Mouse (Mus musculus) midbrain, embryonic 14.5 days (tissue): ENCODE data around the gene Dmac2. TPM values are rescaled to one million over a fixed set of nuclear protein-coding genes. Genes with fewer than 3 reads are reported as not detected.

ENCODE experiments used
- ATAC-seq: fragments of 200-750 bp; cut with Nextera tagmentation; 2 replicates; pipeline ENCODE4 v1.8.0; 2017; ENCODE audit warnings: moderate number of reproducible peaks, moderate library complexity; ENCODE audit not compliant: low FRiP score, low TSS enrichment
- DNase-seq: peaks from one replicate; pipeline ENCODE4 v3.0.0-alpha.2; 2015
- H3K27ac ChIP-seq: fragments of 300-500 bp; sonication (generic); replicated peaks from 2 replicates; pipeline ENCODE4 v1.5.1; 2014; ENCODE audit warnings: mild to moderate bottlenecking, low read depth, low read length, moderate library complexity
- H3K27me3 ChIP-seq: fragments of 300-500 bp; sonication (generic); 2 replicates; pipeline ENCODE4 v1.6.1; 2014; ENCODE audit warnings: low read length, control low read depth, mixed read lengths; ENCODE audit not compliant: control insufficient read depth, insufficient read depth
- H3K36me3 ChIP-seq: fragments of 300-500 bp; sonication (generic); 2 replicates; pipeline ENCODE4 v1.6.1; 2014; ENCODE audit warnings: low read length, control low read depth; ENCODE audit not compliant: control insufficient read depth, insufficient read depth
- H3K4me1 ChIP-seq: fragments of 300-500 bp; sonication (generic); 2 replicates; pipeline ENCODE4 v1.6.1; 2014; ENCODE audit warnings: mild to moderate bottlenecking, antibody characterized with exemption, low read length, control low read depth; ENCODE audit not compliant: control insufficient read depth, insufficient read depth
- H3K4me2 ChIP-seq: fragments of 300-500 bp; sonication (generic); 2 replicates; pipeline ENCODE4 v1.6.1; 2014; ENCODE audit warnings: mild to moderate bottlenecking, low read length, moderate library complexity
- H3K4me3 ChIP-seq: fragments of 300-500 bp; sonication (generic); replicated peaks from 2 replicates; pipeline ENCODE4 v1.5.1; 2014; ENCODE audit warnings: low read depth, low read length
- H3K9ac ChIP-seq: fragments of 300-500 bp; sonication (generic); replicated peaks from 2 replicates; pipeline ENCODE4 v1.6.1; 2014; ENCODE audit warnings: mild to moderate bottlenecking, low read length, moderate library complexity
- H3K9me3 ChIP-seq: fragments of 300-500 bp; sonication (generic); 2 replicates; pipeline ENCODE4 v1.6.1; 2016; ENCODE audit warnings: low read length, control low read depth, mixed read lengths; ENCODE audit not compliant: control insufficient read depth
- WGBS: fragments of 180-500 bp; shearing (Covaris S2); extraction: QIAGEN DNeasy Blood & Tissue Kit; methylation state at CpG from one replicate; pipeline ENCODE4 v1.1.7; 2014; 5-methylcytosine and 5-hydroxymethylcytosine counted together
- polyA plus RNA-seq: library from polyadenylated mRNA; unstranded; fragments of >200 nt; fragmentation: Nextera tagmentation; extraction: Ambion mirVana; gene quantifications from 2 replicates; pipeline ENCODE4 v1.2.1, GENCODE M21; 2014

Gene Dmac2
- polyA plus RNA-seq, 1 experiment from 2014 or later, result 40.4 TPM

- H3K4me2 ChIP-seq, result no peak overlapping the region
- H3K27me3 ChIP-seq, result no peaks in the 10 kb centered on the region
- H3K36me3 ChIP-seq, result no peaks in the 10 kb centered on the region
- H3K27ac ChIP-seq, result no peak overlapping the region
- no peak overlapping the region for H3K9ac ChIP-seq
- DNase-seq (no peak), ATAC-seq (no peak)
- no peaks in the 10 kb centered on the region for H3K9me3 ChIP-seq
- WGBS, result 44% methylated on average over 6 of the region's 6 CpGs
- no peak overlapping the region for H3K4me3 ChIP-seq
- no peaks in the 10 kb centered on the region for H3K4me1 ChIP-seq
Observed at GRCm38 (mm10) chr7:25610056-25610455, 9.2 kb upstream of the Dmac2 start.

- H3K27ac ChIP-seq, result no peak overlapping the region
- no peaks in the 10 kb centered on the region for H3K36me3 ChIP-seq
- no peak overlapping the region for H3K4me2 ChIP-seq
- H3K9ac ChIP-seq, result no peak overlapping the region
- no peaks in the 10 kb centered on the region for H3K9me3 ChIP-seq
- ATAC-seq (no peak), DNase-seq (no peak)
- no peaks in the 10 kb centered on the region for H3K4me1 ChIP-seq
- WGBS, result 39% methylated on average over 7 of the region's 7 CpGs
- no peak overlapping the region for H3K4me3 ChIP-seq
- H3K27me3 ChIP-seq, result no peaks in the 10 kb centered on the region
Observed at GRCm38 (mm10) chr7:25611501-25611900, 7.7 kb upstream of the Dmac2 start.

- Histone ChIP-seq H3K4me3 (no peak overlapping the region), H3K9me3 (no peaks in the 10 kb centered on the region), H3K27me3 (0 out of 2 replicates have a peak, but pooled peaks cover 6% of the 10 kb centered on the region), H3K4me2 (no peak overlapping the region), H3K9ac (no peak overlapping the region), H3K4me1 (no peaks in the 10 kb centered on the region), H3K36me3 (no peaks in the 10 kb centered on the region), H3K27ac (no peak overlapping the region)
- WGBS, result 88% methylated on average over 5 of the region's 5 CpGs
- DNase-seq (no peak), ATAC-seq (no peak)
Observed at GRCm38 (mm10) chr7:25614086-25614485, 5.1 kb upstream of the Dmac2 start.

GRCm38 (mm10) chr7:25614831-25615705, 4.1 kb upstream of the Dmac2 start:
- WGBS, result 67% methylated on average over 21 of the region's 21 CpGs
- DNase-seq (no peak), ATAC-seq (no peak)

GRCm38 (mm10) chr7:25615706-25616011, 3.6 kb upstream of the Dmac2 start, which contains the start of gene Erich4:
Gene Erich4, minus strand, starts transcription at chr7:25615892.
- WGBS, result 89% methylated on average over 5 of the region's 5 CpGs
- H3K36me3 ChIP-seq, result no peaks in the 10 kb centered on the region
- H3K27ac ChIP-seq, result no peak within 1 kb of the TSS
- no peak for DNase-seq
- no peak within 1 kb of the TSS for H3K9ac ChIP-seq
- H3K9me3 ChIP-seq, result no peaks in the 10 kb centered on the region
- H3K27me3 ChIP-seq, result 0 out of 2 replicates have a peak, but pooled peaks cover 6% of the 10 kb centered on the region
- no peak within 1 kb of the TSS for H3K4me2 ChIP-seq
- no peak for ATAC-seq
- H3K4me3 ChIP-seq, result no peak within 1 kb of the TSS
- H3K4me1 ChIP-seq, result peaks cover 5% of the 10 kb centered on the region; the same call in 1 of the 2 replicates

More at GRCm38 (mm10) chr7:25614831-25615705, 4.1 kb upstream of the Dmac2 start:
- 0 out of 2 replicates have a peak, but pooled peaks cover 6% of the 10 kb centered on the region for H3K27me3 ChIP-seq
- H3K4me1 ChIP-seq, result peaks cover 5% of the 10 kb centered on the region; the same call in 1 of the 2 replicates
- no peak overlapping the region for H3K27ac ChIP-seq
- H3K4me3 ChIP-seq, result no peak overlapping the region
- H3K9ac ChIP-seq, result no peak overlapping the region
- H3K36me3 ChIP-seq, result no peaks in the 10 kb centered on the region
- H3K9me3 ChIP-seq, result no peaks in the 10 kb centered on the region
- H3K4me2 ChIP-seq, result no peak overlapping the region

GRCm38 (mm10) chr7:25617376-25618160, 1.6 kb upstream of the Dmac2 start:
- DNase-seq (no peak), ATAC-seq (no peak)
- no peak overlapping the region for H3K4me3 ChIP-seq
- 0 out of 2 replicates have a peak, but pooled peaks cover 6% of the 10 kb centered on the region for H3K27me3 ChIP-seq
- no peak overlapping the region for H3K4me2 ChIP-seq
- 86% methylated on average over 10 of the region's 10 CpGs for WGBS
- H3K9me3 ChIP-seq, result no peaks in the 10 kb centered on the region
- H3K36me3 ChIP-seq, result 0 out of 2 replicates have a peak, but pooled peaks cover 7% of the 10 kb centered on the region
- peaks cover 5% of the 10 kb centered on the region; the same call in 1 of the 2 replicates for H3K4me1 ChIP-seq
- H3K9ac ChIP-seq, result no peak overlapping the region
- H3K27ac ChIP-seq, result no peak overlapping the region

- ATAC-seq (no peak), DNase-seq (no peak)
- H3K36me3 ChIP-seq, result peaks cover 16% of the 10 kb centered on the region; the same call in 1 of the 2 replicates
- peak overlapping the region; percentile 41; the same call in 1 of the 2 replicates for H3K9ac ChIP-seq
- H3K4me1 ChIP-seq, result peaks cover 5% of the 10 kb centered on the region; the same call in 1 of the 2 replicates
- H3K27ac ChIP-seq, result no peak overlapping the region
- peak overlapping the region; percentile 51 for H3K4me3 ChIP-seq
- 23% methylated on average over 5 of the region's 5 CpGs for WGBS
- H3K9me3 ChIP-seq, result no peaks in the 10 kb centered on the region
- H3K27me3 ChIP-seq, result 0 out of 2 replicates have a peak, but pooled peaks cover 6% of the 10 kb centered on the region
- H3K4me2 ChIP-seq, result peak overlapping the region; percentile 66
Observed at GRCm38 (mm10) chr7:25619722-25619991, 443 bp downstream of the Dmac2 start.

GRCm38 (mm10) chr7:25620101-25620500, 887 bp downstream of the Dmac2 start:
- Histone ChIP-seq H3K4me3 (peak overlapping the region; percentile 51; the same call in 1 of the 2 replicates), H3K36me3 (peaks cover 21% of the 10 kb centered on the region; the same call in 1 of the 2 replicates), H3K9me3 (no peaks in the 10 kb centered on the region), H3K9ac (no peak overlapping the region), H3K27me3 (0 out of 2 replicates have a peak, but pooled peaks cover 6% of the 10 kb centered on the region), H3K4me2 (peak overlapping the region; percentile 66), H3K4me1 (peaks cover 5% of the 10 kb centered on the region; the same call in 1 of the 2 replicates), H3K27ac (no peak overlapping the region)
- no peak for DNase-seq
- ATAC-seq, result no peak
- WGBS, result 95% methylated on average over 5 of the region's 5 CpGs
